Mouse (Mus musculus) lung, postnatal 0 days (tissue): ENCODE measurements around the gene Ccdc183.

Experiments
- CTCF ChIP-seq: IDR thresholded peaks from 2 replicates; pipeline ENCODE4 v1.5.1; 2016; ENCODE audit warnings: antibody characterized with exemption, mild to moderate bottlenecking
- EP300 ChIP-seq: IDR thresholded peaks from 2 replicates; pipeline ENCODE4 v1.6.1; 2016; ENCODE audit warnings: antibody characterized with exemption, mild to moderate bottlenecking, control low read depth

DNA sequence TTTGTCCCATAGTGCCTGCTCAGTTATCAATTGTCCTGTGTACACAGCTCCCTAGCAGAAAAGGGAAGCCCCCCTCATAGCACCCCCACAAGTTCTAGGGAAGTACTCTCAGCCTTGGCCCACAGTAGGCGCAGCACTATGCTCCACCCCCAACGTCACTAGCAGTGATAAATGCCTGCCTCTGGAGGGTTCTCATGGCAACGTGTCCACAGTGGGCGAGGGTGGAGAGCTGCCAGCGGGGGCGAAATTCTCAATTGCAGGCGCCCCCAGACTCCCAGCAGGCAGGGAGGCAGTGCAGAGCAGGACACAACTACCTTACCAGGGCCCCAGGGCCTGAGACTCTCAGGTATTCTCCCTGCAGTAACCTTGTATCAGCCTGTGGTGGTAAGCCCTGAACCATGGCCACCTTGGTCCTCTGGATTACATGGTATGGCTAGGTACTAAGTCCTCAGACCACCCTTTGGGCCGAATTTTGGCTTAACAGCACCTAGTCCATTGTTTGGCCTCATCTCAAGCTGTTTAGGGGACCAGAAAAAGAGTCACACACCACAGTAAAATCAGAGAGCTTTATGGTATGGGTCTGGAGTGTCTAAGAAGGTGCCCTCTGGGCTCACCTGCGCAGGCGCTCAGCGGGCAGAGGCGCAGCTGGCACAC lies 34.9 kb downstream of the Ccdc183 start:
- TF ChIP-seq CTCF = no peak
- TF ChIP-seq EP300 = no peak
